Mouse (Mus musculus) heart, postnatal 0 days (tissue): ENCODE measurements around the gene Ubxn10. TPM values are rescaled to one million over a fixed set of nuclear protein-coding genes. Genes with fewer than 3 reads are reported as not detected.

ENCODE experiments used
- ATAC-seq: fragments of 200-750 bp; cut with Nextera tagmentation; 2 replicates; pipeline ENCODE4 v1.8.0; 2017; ENCODE audit warnings: low read depth, moderate number of reproducible peaks, moderate library complexity; ENCODE audit not compliant: insufficient read depth
- DNase-seq: peaks from one replicate; pipeline ENCODE4 v3.0.0-alpha.2; 2016; ENCODE audit warnings: low spot score
- H3K27ac ChIP-seq: fragments of 300-500 bp; sonication (generic); 2 replicates; pipeline ENCODE4 v1.5.1; 2014; ENCODE audit warnings: low read depth, mild to moderate bottlenecking
- H3K27me3 ChIP-seq: fragments of 300-500 bp; sonication (generic); 2 replicates; pipeline ENCODE4 v1.6.1; 2014; ENCODE audit warnings: low read length, mixed read lengths; ENCODE audit not compliant: control insufficient read depth, insufficient read depth
- H3K36me3 ChIP-seq: fragments of 300-500 bp; sonication (generic); replicated peaks from 2 replicates; pipeline ENCODE4 v1.6.1; 2014; ENCODE audit warnings: low read length, mixed read lengths; ENCODE audit not compliant: control insufficient read depth, insufficient read depth
- H3K4me1 ChIP-seq: fragments of 300-500 bp; sonication (generic); 2 replicates; pipeline ENCODE4 v1.6.1; 2014; ENCODE audit warnings: antibody characterized with exemption; ENCODE audit not compliant: control insufficient read depth, insufficient read depth
- H3K4me2 ChIP-seq: fragments of 300-500 bp; sonication (generic); 2 replicates; pipeline ENCODE4 v1.6.1; 2014; ENCODE audit warnings: low read depth, mild to moderate bottlenecking, low read length, moderate library complexity
- H3K4me3 ChIP-seq: fragments of 300-500 bp; sonication (generic); 2 replicates; pipeline ENCODE4 v1.5.1; 2014; ENCODE audit warnings: low read depth, low read length
- H3K9ac ChIP-seq: fragments of 300-500 bp; sonication (generic); replicated peaks from 2 replicates; pipeline ENCODE4 v1.6.1; 2014; ENCODE audit warnings: low read depth, low read length, mixed read lengths
- H3K9me3 ChIP-seq: fragments of 300-500 bp; sonication (generic); replicated peaks from 2 replicates; pipeline ENCODE4 v1.6.1; 2016; ENCODE audit warnings: low read length; ENCODE audit not compliant: control insufficient read depth
- CTCF ChIP-seq: IDR thresholded peaks from 2 replicates; pipeline ENCODE4 v1.5.1; 2016; ENCODE audit warnings: antibody characterized with exemption, control low read depth, low read depth
- EP300 ChIP-seq: IDR thresholded peaks from 2 replicates; pipeline ENCODE4 v1.6.1; 2016; ENCODE audit warnings: antibody characterized with exemption, low read depth
- WGBS: fragments of 180-500 bp; shearing (Covaris S2); extraction: QIAGEN DNeasy Blood & Tissue Kit; methylation state at CpG from one replicate; pipeline ENCODE4 v1.1.7; 2014; 5-methylcytosine and 5-hydroxymethylcytosine counted together
- polyA plus RNA-seq: library from polyadenylated mRNA; unstranded; fragments of >200 nt; fragmentation: Nextera tagmentation; extraction: Ambion mirVana; gene quantifications from 2 replicates; pipeline ENCODE4 v1.2.1, GENCODE M21; 2015
- total RNA-seq: library from RNA; depleted of rRNA; stranded (reverse); fragments of >200 nt; gene quantifications from 2 replicates; pipeline ENCODE4 v1.2.3, GENCODE M21; 2014; ENCODE audit warnings: low replicate concordance

Ubxn10 gene
- total and polyA plus RNA-seq, 2 experiments from 2014 or later: 0.98 to 1.9 TPM

DNA sequence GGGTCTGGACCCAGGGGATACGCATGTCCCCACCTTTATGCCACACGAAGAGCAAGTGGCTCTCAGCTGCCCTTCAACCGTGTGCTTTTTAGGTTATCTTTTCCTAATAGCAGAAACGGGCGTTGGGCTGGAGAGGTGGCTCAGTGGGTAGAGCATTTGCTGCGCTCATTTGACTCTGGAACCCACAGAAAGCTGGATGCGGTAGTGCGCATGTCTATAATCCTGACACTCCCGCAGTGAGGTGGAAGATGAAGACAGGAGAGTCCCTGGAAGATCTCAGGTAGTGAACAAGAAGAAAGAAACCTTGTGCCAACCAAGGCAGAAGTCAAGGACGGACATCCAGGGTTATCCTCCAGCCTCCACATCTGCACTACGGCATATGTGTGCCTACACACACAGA is 27.7 kb downstream of the Ubxn10 start:
- Histone ChIP-seq H3K9ac (no peak overlapping the region), H3K36me3 (no peaks in the 10 kb centered on the region), H3K4me3 (no peak overlapping the region), H3K4me1 (no peaks in the 10 kb centered on the region), H3K9me3 (no peaks in the 10 kb centered on the region), H3K27ac (no peak overlapping the region), H3K4me2 (no peak overlapping the region), H3K27me3 (0 out of 2 replicates have a peak, but pooled peaks cover 12% of the 10 kb centered on the region)
- ATAC-seq (no peak), DNase-seq (no peak)
- TF ChIP-seq CTCF (no peak), EP300 (no peak)
- WGBS: 73% methylated on average over 11 of the region's 11 CpGs

DNA sequence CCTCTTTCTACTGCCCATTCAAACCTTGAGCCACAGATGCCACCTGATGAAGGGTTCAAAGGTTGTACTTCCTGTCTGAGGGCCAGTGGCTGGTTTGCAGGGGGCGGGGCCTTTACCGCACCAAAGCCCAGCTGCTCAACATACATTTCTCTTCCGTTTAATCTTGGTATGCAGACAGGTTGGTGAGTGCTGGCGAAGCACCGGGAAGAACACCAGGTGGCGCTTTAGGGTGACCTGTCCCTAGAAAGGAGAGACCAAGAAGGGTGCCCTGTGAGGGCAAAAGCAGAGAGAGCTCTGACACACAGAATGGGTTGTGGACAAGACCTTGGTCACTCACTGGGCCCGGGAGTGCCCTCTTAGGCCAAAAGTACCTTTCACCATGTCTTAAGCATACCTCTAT is 28.3 kb downstream of the Ubxn10 start:
- Histone ChIP-seq H3K27me3 (0 out of 2 replicates have a peak, but pooled peaks cover 12% of the 10 kb centered on the region), H3K9me3 (no peaks in the 10 kb centered on the region), H3K9ac (no peak overlapping the region), H3K4me1 (no peaks in the 10 kb centered on the region), H3K4me2 (no peak overlapping the region), H3K4me3 (no peak overlapping the region), H3K27ac (no peak overlapping the region), H3K36me3 (no peaks in the 10 kb centered on the region)
- no peak for ATAC-seq
- 6% methylated on average over 7 of the region's 7 CpGs for WGBS
- DNase-seq: peak; percentile 38
- TF ChIP-seq CTCF (peak; percentile 73), EP300 (no peak)

DNA sequence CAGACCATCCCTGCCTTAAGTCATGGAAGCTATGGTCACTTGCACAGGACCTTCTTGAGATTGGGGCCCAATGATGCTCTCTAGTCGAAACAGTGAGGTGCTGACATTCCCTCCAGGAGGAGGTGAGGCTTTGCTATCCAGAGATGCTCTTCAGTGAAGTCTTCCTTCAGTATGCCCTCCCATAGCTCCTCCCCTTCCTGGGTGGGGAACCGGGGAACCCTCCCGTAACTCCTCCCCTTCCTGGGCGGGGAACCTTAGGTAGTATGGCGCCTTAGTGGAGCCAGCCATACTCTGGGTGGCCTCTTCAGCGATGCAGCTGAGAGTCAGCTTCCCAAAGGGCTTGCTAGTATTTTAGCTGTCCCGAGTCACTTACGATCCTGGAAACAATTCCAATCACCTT is 30.3 kb downstream of the Ubxn10 start:
- Histone ChIP-seq H3K9ac (no peak overlapping the region), H3K4me3 (no peak overlapping the region), H3K4me2 (no peak overlapping the region), H3K9me3 (no peaks in the 10 kb centered on the region), H3K27me3 (peaks cover 19% of the 10 kb centered on the region; the same call in 1 of the 2 replicates), H3K27ac (no peak overlapping the region), H3K36me3 (no peaks in the 10 kb centered on the region), H3K4me1 (no peaks in the 10 kb centered on the region)
- WGBS: 88% methylated on average over 8 of the region's 8 CpGs
- ATAC-seq (no peak), DNase-seq (no peak)
- no peak for TF ChIP-seq EP300
- no peak for TF ChIP-seq CTCF

GRCm38 (mm10) chr4:138704169-138704568 is 32.8 kb downstream of the Ubxn10 start:
- ATAC-seq (no peak), DNase-seq (no peak)
- Histone ChIP-seq H3K27ac (no peak overlapping the region), H3K27me3 (peaks cover 26% of the 10 kb centered on the region; the same call in 1 of the 2 replicates), H3K4me2 (no peak overlapping the region), H3K36me3 (no peaks in the 10 kb centered on the region), H3K4me1 (no peaks in the 10 kb centered on the region), H3K9me3 (no peaks in the 10 kb centered on the region), H3K9ac (no peak overlapping the region), H3K4me3 (no peak overlapping the region)
- 71% methylated on average over 4 of the region's 4 CpGs for WGBS
- TF ChIP-seq EP300 (no peak), CTCF (no peak)

- no peaks in the 10 kb centered on the region for H3K36me3 ChIP-seq
- ATAC-seq: no peak
- no peak overlapping the region for H3K27ac ChIP-seq
- DNase-seq: no peak
- TF ChIP-seq CTCF (no peak), EP300 (no peak)
- H3K4me1 ChIP-seq: no peaks in the 10 kb centered on the region
- peaks cover 26% of the 10 kb centered on the region; the same call in 1 of the 2 replicates for H3K27me3 ChIP-seq
- no peak overlapping the region for H3K4me3 ChIP-seq
- no peaks in the 10 kb centered on the region for H3K9me3 ChIP-seq
- H3K4me2 ChIP-seq: no peak overlapping the region
- H3K9ac ChIP-seq: no peak overlapping the region
- WGBS: 45% methylated on average over 7 of the region's 7 CpGs
Observed at GRCm38 (mm10) chr4:138703591-138703990, 33.4 kb downstream of the Ubxn10 start.

DNA sequence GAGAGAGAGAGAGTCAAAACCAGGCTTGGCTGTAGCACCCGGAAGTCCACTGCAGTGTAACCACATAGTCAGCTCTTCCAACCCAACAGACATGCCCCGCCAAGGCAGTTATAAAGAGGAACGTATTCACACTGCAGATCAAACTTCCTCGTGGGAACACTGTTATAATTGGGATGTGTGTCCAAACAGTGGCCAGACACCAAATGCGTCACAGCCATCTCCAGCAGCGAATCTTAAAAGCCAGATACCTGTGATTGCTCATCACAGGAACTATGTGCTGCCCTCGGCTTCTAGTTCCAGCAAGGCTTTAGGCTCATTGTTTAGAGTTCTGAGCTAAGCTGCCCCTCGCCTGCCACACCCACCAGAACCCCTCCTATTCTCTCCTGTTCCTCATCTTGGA is 34.4 kb downstream of the Ubxn10 start:
- no peaks in the 10 kb centered on the region for H3K9me3 ChIP-seq
- peaks cover 19% of the 10 kb centered on the region; the same call in 1 of the 2 replicates for H3K27me3 ChIP-seq
- no peak overlapping the region for H3K9ac ChIP-seq
- H3K4me3 ChIP-seq: no peak overlapping the region
- H3K4me1 ChIP-seq: no peaks in the 10 kb centered on the region
- H3K27ac ChIP-seq: no peak overlapping the region
- no peak overlapping the region for H3K4me2 ChIP-seq
- WGBS: 65% methylated on average over 8 of the region's 8 CpGs
- no peaks in the 10 kb centered on the region for H3K36me3 ChIP-seq
- ATAC-seq (no peak), DNase-seq (no peak)
- TF ChIP-seq EP300 (no peak), CTCF (no peak)
